Mouse (Mus musculus) gastrocnemius, adult 2 months (tissue): ENCODE results near the gene Exosc1. TPM values are rescaled to one million over a fixed set of nuclear protein-coding genes. Genes with fewer than 3 reads are reported as not detected.

ENCODE experiments used
- DNase-seq: peaks from one replicate; pipeline ENCODE4 v3.0.0; 2022
- H3K27ac ChIP-seq: fragments of 200-600 bp; 2 replicates; pipeline ENCODE4 v1.8.1; 2022; ENCODE audit warnings: mild to moderate bottlenecking
- H3K4me3 ChIP-seq: fragments of 200-600 bp; 2 replicates; pipeline ENCODE4 v1.8.1; 2022; ENCODE audit warnings: mild to moderate bottlenecking, moderate library complexity
- CTCF ChIP-seq: fragments of 200-600 bp; IDR thresholded peaks from 2 replicates; pipeline ENCODE4 v1.8.1; 2022; ENCODE audit warnings: antibody characterized with exemption, mild to moderate bottlenecking, moderate library complexity
- intact Hi-C: fragments of 180-260 bp; cut with DNase I; formaldehyde crosslinking; loops from one replicate; pipeline ENCODE4 v1.15.1; 2025
- long read RNA-seq, 2 experiments: library from polyadenylated mRNA; stranded (forward); transcript quantifications; one replicate each; pipeline ENCODE4 v2.0.0; 2021
- total RNA-seq, 2 experiments: library from RNA; stranded (reverse); gene quantifications; 2 replicates each; pipeline ENCODE4 v1.2.3; 2021

The Exosc1 gene
- 10 to 100 TPM; 16.1 to 16.8 TPM for total RNA-seq
- long read RNA-seq, experiment 1, transcript Exosc1-201 (8 exons, 1,018 nt): major isoform, 21 of 27 reads
- long read RNA-seq, experiment 1, partial matches to known transcripts: 0 of 27 reads
- long read RNA-seq, experiment 1, other reads (novel, unspliced or antisense): 6 of 27 reads
- long read RNA-seq, experiment 2, transcript Exosc1-201 (8 exons, 1,018 nt): major isoform, 16 of 22 reads
- long read RNA-seq, experiment 2, partial matches to known transcripts: 1 of 22 reads
- long read RNA-seq, experiment 2, other reads (novel, unspliced or antisense): 5 of 22 reads

DNA sequence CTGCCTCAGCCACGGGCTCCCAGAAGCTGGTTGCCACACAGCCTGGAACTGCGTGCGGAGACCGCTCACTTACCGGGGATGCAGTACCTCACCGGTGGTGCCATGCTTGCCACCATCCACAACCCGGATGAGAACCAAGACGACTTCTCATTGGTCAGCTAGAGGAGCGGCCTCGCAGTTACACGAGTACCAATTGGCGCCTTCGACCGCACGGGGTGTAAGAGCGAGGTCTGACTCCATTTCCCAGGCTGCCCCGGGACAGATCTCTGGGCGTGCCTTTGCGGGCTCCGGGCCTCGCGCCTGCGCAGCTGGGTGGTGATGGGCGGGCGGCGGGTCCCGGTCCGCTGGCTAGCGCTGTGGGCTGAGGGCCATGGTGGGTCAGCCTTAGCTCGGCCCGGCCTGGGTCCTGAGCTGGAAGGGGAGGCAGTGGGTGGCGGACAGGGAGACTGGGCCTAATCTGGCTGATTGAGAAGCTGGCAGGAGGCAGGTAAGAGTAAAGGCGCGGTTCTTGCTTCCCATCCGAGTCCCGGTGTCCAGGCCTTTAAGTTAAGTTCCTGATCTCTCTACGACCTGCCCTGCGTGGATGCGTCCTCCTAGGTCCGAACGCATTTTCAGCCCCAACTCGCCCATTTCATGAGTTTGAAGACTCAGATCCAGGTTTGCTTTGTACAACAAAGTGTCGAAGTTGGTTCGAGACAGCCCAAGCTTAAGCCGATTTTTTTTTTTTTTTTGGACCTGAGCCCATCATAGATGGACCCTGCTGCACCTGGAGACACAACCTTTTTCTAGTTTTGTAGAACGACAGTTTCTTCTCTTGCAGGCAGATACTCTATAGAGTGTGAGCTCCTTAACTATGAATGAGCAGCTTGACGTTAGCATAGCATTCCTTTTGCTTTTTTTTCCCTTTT, at the start of gene Exosc1, which contains the start of gene Zdhhc16:
Gene Exosc1 (minus strand): TSS at position 245 of the 908 bp plus-strand sequence.
Gene Zdhhc16 (plus strand): TSS at position 302 of the 908 bp plus-strand sequence.
- peak; percentile 99 for DNase-seq
- intact Hi-C loops: loop anchor here (5.0 kb wide), 1 partner anchor 49 kb away; the partner anchor contains the start of genes Mms19 and Ubtd1
- no peak for TF ChIP-seq CTCF
- Histone ChIP-seq H3K27ac (peak within 1 kb of the TSS; percentile 79), H3K4me3 (peak within 1 kb of the TSS; percentile 98)

DNA sequence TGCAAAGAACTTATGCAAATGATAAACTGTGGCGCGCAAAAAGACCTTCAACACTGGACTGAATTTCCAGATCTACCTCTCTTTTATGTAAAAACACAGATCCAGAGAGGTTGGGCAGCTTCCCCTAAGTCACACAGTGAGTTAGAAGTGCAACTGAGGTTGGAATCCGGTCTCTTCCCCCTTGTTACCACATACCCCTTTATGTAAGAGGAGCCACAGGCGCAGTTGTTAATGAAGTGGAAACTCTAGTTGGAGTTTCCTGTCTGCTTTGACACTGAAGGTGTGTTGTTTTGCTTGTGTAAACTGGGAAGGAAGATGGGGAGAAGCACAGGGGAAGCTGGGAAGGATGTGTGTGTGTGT, 49.5 kb upstream of the Exosc1 start:
- Histone ChIP-seq H3K4me3 (peak overlapping the region; percentile 92), H3K27ac (peak overlapping the region; percentile 93)
- intact Hi-C loops: loop anchor here (5.0 kb wide), 1 partner anchor 50 kb away; the partner anchor contains the start of genes Exosc1 and Zdhhc16
- DNase-seq: no peak
- no peak for TF ChIP-seq CTCF

DNA sequence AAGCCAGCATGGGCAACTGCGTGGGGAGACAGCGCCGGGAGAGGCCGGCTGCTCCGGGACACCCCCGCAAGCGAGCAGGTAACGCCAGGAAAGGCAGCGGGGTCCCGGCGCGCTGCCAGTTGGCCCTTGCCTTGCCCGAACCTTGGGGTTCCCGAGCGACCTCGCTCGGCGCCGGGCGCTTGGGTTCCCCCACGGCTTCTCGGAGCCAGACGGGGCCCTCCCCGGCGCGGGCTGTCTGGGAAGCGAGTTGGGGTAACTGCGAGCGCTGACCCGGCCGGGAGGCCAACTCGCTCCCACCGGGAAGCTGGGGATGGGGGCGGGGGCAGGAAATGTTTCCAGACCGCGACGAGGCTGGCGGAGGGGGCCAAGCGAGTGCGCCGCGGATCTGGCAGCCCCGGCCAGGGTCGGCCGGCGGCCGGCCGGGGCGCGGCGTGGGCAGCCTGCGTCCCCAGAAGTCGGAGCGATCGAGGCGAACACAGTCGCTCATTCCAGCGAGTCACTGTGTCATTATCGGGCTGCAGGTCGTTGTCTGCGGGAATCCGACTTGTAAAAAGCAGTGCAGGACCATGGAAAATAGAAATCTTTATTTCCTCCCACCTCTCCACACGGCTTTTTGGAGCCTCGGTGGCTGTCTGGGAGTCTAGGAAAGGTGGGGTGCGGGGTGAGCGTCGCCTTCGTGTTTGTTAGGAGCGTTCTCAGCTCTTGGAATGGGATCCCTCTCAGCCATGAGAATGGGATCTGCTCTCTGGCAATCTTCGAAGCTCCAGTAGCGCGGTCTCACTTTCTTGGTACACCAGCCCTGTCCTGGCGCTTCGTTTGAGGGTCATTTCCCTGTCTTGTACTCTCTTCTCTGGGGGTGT, 48.9 kb upstream of the Exosc1 start:
- Histone ChIP-seq H3K27ac (peak overlapping the region; percentile 93), H3K4me3 (peak overlapping the region; percentile 92)
- intact Hi-C loops: loop anchor here (2.0 to 5.0 kb wide), 2 partner anchors 45 to 50 kb away; partner anchors contain the start of genes Exosc1 and Zdhhc16
- DNase-seq: peak; percentile 79
- TF ChIP-seq CTCF: no peak

DNA sequence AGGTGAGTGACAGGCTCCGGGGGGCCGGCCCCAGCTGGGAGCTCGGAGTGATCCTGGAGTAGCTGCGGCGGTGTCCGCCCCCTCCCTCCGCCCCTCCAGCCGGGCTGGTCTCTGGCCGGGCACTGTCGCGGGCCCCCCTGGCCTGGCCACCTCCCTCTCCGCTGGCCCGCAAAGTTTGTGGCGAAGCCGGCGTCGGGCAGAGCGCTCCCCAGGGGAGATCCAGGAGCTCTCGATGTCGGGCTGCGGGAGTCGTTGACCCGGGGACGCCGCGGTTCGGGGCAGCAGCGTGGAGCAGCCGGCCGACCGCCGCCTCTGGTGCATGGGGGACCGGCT, 48.3 kb upstream of the Exosc1 start, which contains the start of gene Ubtd1:
Gene Ubtd1 (plus strand): TSS at position 169 of the 333 bp plus-strand sequence.
- DNase-seq: no peak
- intact Hi-C loops: loop anchor here (2.0 to 5.0 kb wide), 2 partner anchors 45 to 49 kb away; partner anchors contain the start of genes Exosc1 and Zdhhc16
- Histone ChIP-seq H3K27ac (peak within 1 kb of the TSS; percentile 93), H3K4me3 (peak within 1 kb of the TSS; percentile 92)
- TF ChIP-seq CTCF: no peak

DNA sequence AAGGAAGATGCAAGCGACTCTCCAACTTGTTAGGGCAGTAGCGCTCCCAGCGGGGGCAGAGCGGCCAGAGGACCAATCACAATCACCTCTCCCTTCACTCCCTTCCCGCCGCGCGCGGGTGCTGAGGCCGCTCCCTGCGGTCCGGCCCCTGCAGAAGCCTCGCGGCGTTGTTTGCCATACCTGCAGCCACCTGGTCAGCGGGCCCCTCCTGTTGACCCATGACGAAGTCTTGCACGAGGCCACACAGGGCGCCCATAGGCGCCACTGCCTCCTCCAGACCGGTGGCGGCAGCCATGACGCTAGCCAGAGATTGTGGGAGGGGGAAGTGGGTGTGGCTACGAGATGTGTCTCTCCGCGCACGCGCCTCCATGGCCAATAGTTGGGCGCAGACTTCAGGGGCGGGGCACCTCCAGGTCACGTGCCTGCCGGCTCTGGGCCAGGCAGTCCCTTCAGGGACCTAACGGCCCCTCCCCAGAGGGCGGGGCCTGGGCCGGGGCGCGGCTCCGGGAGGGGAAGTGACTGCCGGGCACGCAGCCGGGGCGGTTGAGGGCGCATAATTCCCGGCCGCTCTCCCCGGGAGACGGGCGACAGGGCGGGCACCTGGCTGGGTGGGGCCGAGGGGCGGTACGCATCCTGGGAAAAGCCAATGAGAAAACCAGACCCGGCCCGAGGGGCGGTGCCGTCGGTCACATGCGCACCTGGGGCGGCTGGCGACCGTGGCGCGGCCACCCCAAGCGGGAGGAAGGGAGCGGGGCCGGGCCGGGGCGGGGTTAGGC, 47.8 kb upstream of the Exosc1 start, which contains the start of gene Mms19:
Gene Mms19 (minus strand): TSS at position 339 of the 776 bp plus-strand sequence.
- peak; percentile 99 for DNase-seq
- peak within 1 kb of the TSS; percentile 93 for H3K27ac ChIP-seq
- TF ChIP-seq CTCF: peak; percentile 44
- H3K4me3 ChIP-seq: peak within 1 kb of the TSS; percentile 92
- intact Hi-C loops: loop anchor here (2.0 to 5.0 kb wide), 2 partner anchors 46 to 49 kb away; partner anchors contain the start of genes Exosc1 and Zdhhc16

DNA sequence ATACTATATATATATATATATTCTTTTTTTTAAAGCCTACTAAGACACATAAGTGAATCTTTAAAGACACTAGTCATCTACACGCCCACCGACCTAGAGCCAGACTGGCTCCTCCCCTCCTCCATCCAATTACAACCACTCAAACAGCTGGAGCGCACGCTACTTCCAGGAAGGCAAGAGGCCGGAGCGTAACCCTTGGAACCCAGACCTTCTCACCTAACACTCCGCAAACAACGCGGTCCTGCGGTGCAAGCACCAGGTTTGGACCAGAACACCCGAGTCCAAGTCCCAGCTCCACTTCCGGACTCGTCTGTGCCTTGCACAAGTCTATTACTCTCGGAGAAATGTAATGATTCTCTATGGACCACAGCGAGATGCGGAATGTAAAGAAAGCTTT, 47.2 kb upstream of the Exosc1 start:
- TF ChIP-seq CTCF: no peak
- H3K4me3 ChIP-seq: peak overlapping the region; percentile 92
- intact Hi-C loops: loop anchor here (2.0 to 5.0 kb wide), 2 partner anchors 46 to 48 kb away; partner anchors contain the start of genes Exosc1 and Zdhhc16
- peak overlapping the region; percentile 93 for H3K27ac ChIP-seq
- DNase-seq: no peak

DNA sequence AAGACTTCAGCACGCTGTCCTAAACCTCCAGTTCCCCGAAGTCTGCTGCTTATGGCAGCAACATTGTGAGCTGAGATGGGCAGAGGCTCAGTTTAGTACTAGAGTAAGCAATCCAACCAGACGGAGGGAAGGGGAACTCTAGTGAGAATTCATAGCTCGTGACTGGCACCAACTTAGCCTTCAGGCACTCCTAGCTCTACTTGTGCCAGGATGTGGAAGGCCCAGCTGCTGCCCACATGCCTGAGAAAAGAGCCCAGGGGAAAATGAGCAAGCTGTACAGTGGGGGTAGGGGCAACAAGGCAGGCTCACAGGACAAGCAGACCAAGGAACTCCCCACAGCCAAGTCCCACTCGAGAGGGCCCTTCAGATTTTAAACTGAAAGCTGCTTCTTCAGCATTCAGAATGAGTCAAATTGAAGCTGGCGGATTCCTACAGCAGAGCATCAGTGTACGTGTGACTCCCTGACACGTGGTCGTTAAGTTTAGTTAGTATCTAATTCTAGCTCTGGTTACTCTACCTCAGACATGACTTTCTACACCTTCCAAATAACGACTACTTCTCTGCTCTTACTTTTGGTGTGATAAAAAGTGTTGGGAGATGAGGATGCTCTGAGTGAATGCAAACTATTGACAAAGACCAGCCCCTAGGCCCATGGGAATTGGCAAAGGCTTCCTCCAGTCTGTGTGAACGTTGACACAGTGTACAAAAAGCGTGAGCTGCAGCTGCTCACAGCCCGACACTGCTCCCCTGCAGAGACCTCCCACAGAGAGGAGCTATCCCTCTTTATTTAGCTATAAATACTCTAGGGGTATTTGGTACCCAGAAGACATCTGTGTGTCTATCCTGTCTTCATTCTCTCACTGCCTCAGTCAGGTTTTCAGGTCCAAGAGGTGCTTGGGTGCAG, 40.9 kb upstream of the Exosc1 start:
- Histone ChIP-seq H3K4me3 (peak overlapping the region; percentile 37), H3K27ac (peak overlapping the region; percentile 70)
- DNase-seq: peak; percentile 40
- intact Hi-C loops: no loop called here
- no peak for TF ChIP-seq CTCF

DNA sequence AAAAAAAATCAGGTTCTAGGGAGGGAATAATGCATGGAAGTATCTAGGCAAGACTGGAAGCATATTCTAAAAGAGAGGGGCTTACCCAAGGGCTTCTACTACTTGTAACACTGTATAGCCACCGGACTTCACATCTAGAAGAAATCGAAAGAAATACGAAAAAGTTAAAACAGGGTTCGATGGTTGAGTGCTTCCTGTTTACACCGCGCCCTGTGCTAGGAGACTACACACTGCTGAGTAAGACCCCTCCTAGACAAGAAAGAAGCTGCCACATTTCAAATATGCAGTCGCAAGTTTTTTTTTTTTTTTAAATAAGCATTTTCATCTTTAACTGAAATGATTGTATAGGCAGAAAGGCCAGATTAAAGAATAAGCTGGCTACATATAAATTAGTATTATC, 36.4 kb upstream of the Exosc1 start:
- intact Hi-C loops: no loop called here
- Histone ChIP-seq H3K4me3 (no peak overlapping the region), H3K27ac (no peak overlapping the region)
- no peak for TF ChIP-seq CTCF
- DNase-seq: no peak

DNA sequence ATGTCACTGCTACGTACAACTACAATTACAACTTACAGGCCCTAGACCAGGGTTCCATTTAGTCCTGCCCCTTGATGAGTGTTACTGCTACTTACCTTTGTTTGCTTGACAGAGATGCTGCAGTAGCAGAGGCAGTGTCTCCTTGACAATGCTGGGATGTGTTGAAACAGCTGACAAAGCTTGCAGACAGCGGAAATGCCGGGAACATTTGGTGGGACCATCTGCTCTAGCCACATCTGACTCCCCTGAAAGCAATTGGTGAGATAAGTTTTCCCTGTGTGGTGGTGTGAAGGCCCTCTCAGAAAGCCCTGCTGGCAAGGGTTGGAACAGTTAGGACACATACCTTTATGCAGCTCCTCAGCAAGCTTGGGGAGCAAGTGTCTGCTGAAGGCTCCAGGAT, 20.4 kb upstream of the Exosc1 start:
- Histone ChIP-seq H3K4me3 (no peak overlapping the region), H3K27ac (no peak overlapping the region)
- no peak for TF ChIP-seq CTCF
- no peak for DNase-seq
- intact Hi-C loops: no loop called here

DNA sequence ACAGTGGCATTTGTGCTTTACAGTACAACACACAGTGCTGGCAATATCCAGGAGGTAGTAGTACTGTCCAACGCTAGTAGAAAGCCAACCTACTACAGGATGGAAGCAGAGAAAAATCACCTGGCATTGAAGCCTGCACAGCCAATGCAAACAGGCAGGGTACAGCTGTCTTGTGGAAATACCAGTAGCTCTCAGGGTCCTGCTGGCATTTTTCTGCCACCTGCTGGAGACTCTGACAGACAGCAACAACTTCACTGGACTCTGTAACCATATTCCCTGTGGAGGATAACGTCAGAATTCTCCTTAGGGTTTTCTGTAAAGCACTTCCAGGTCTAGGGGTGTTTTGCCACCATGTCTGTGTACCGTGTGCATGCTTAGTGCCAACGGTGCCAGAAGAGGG, 19.1 kb upstream of the Exosc1 start:
- no peak for DNase-seq
- Histone ChIP-seq H3K27ac (no peak overlapping the region), H3K4me3 (no peak overlapping the region)
- peak; percentile 38; the same call in 1 of the 2 replicates for TF ChIP-seq CTCF
- intact Hi-C loops: no loop called here
